Mouse (Mus musculus): ENCODE data around the gene Slc8b1.

DNA sequence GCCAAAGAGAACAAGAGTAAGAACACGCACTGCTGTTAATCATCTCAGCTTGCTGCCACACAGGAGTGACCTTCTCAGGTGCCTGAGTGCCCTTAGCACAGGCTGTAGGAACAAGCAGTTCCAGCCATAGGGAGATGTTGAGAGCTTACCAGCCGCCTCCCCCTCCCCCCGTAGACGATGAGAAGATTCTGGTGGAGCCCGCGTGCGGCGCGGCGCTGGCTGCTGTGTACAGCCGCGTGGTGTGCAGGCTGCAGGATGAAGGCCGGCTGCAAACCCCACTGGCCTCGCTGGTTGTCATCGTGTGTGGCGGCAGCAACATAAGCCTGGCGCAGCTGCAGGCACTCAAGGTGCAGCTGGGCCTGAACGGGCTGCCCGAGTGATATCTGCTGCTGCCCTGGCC, 27.6 kb upstream of the Slc8b1 start:
- TF ChIP-seq MYB (IDR thresholded peaks at IDR 0.05; ENCODE audit: low read depth, low read length) (no peak), UBTF (IDR thresholded peaks at IDR 0.05; ENCODE audit: borderline replicate concordance, insufficient read depth, low read depth, low read length) (no peak), MXI1 (IDR thresholded peaks at IDR 0.05; ENCODE audit: low read depth, low read length) (no peak), CHD1 (IDR thresholded peaks at IDR 0.05; ENCODE audit: low read depth, low read length) (no peak), SMC3 (IDR thresholded peaks at IDR 0.05; ENCODE audit: low read depth, low read length) (no peak), POLR2A (IDR thresholded peaks at IDR 0.05; ENCODE audit: control insufficient read depth in 1 of 2, insufficient read depth in 1 of 2, low read depth in 1 of 2, low read length in 2 of 2, poor library complexity in 1 of 2) (no peak), CTCF (IDR thresholded peaks at IDR 0.05 in 2 of 3, conservative IDR thresholded peaks at IDR 0.05 in 1 of 3; ENCODE audit: control insufficient read depth in 1 of 3, insufficient read depth in 1 of 3, low read depth in 2 of 3, low read length in 3 of 3, poor library complexity in 1 of 3, severe bottlenecking in 1 of 3) (no peak), TBP (IDR thresholded peaks at IDR 0.05; ENCODE audit: low read depth, low read length) (no peak), MEF2A (IDR thresholded peaks at IDR 0.05; ENCODE audit: extremely low read depth, insufficient replicate concordance, low read depth, low read length, poor library complexity, severe bottlenecking) (no peak), KAT2A (conservative IDR thresholded peaks at IDR 0.05; ENCODE audit: low read depth, low read length) (no peak)
